Mouse (Mus musculus) neural tube, embryonic 11.5 days (tissue): Measurements from ENCODE around the gene Rin1. TPM values are rescaled to one million over a fixed set of nuclear protein-coding genes. Genes with fewer than 3 reads are reported as not detected.
A peak's percentile ranks its signal among the peaks of the same experiment; 100 is the strongest.

Source experiments
- ATAC-seq: fragments of 200-750 bp; cut with Nextera tagmentation; 2 replicates; pipeline ENCODE4 v1.8.0; 2017; ENCODE audit warnings: moderate number of reproducible peaks, mild to moderate bottlenecking, moderate TSS enrichment, moderate library complexity; ENCODE audit not compliant: insufficient read depth, low FRiP score, low TSS enrichment
- DNase-seq: peaks from one replicate; pipeline ENCODE4 v3.0.0-alpha.2; 2015; ENCODE audit warnings: low spot score
- H3K27ac ChIP-seq: fragments of 300-500 bp; sonication (generic); 2 replicates; pipeline ENCODE4 v1.5.1; 2014; ENCODE audit warnings: low read depth, mild to moderate bottlenecking, low read length
- H3K27me3 ChIP-seq: fragments of 300-500 bp; sonication (generic); 2 replicates; pipeline ENCODE4 v1.6.1; 2014; ENCODE audit warnings: mild to moderate bottlenecking, low read length, mixed read lengths; ENCODE audit not compliant: control insufficient read depth, insufficient read depth
- H3K36me3 ChIP-seq: fragments of 300-500 bp; sonication (generic); 2 replicates; pipeline ENCODE4 v1.6.1; 2014; ENCODE audit warnings: mild to moderate bottlenecking, low read length, moderate library complexity, mixed read lengths; ENCODE audit not compliant: control insufficient read depth, insufficient read depth
- H3K4me1 ChIP-seq: fragments of 300-500 bp; sonication (generic); 2 replicates; pipeline ENCODE4 v1.6.1; 2014; ENCODE audit warnings: low read length, mixed read lengths; ENCODE audit not compliant: control insufficient read depth, insufficient read depth
- H3K4me2 ChIP-seq: fragments of 300-500 bp; sonication (generic); 2 replicates; pipeline ENCODE4 v1.6.1; 2014; ENCODE audit warnings: low read depth, mild to moderate bottlenecking, moderate library complexity
- H3K4me3 ChIP-seq: fragments of 300-500 bp; sonication (generic); 2 replicates; pipeline ENCODE4 v1.5.1; 2014; ENCODE audit warnings: low read depth, low read length
- H3K9ac ChIP-seq: fragments of 300-500 bp; sonication (generic); 2 replicates; pipeline ENCODE4 v1.6.1; 2014; ENCODE audit warnings: mild to moderate bottlenecking, low read length
- H3K9me3 ChIP-seq: fragments of 300-500 bp; sonication (generic); 2 replicates; pipeline ENCODE4 v1.6.1; 2016; ENCODE audit warnings: low read length; ENCODE audit not compliant: control insufficient read depth
- WGBS: fragments of 180-500 bp; shearing (Covaris S2); extraction: QIAGEN DNeasy Blood & Tissue Kit; methylation state at CpG from one replicate; pipeline ENCODE4 v1.1.7; 2014; 5-methylcytosine and 5-hydroxymethylcytosine counted together
- polyA plus RNA-seq: library from polyadenylated mRNA; unstranded; fragments of >200 nt; fragmentation: Nextera tagmentation; extraction: Ambion mirVana; gene quantifications from 2 replicates; pipeline ENCODE4 v1.2.1, GENCODE M21; 2014

The Rin1 gene
- polyA plus RNA-seq, 1 experiment from 2014 or later, result 1.1 TPM

DNA sequence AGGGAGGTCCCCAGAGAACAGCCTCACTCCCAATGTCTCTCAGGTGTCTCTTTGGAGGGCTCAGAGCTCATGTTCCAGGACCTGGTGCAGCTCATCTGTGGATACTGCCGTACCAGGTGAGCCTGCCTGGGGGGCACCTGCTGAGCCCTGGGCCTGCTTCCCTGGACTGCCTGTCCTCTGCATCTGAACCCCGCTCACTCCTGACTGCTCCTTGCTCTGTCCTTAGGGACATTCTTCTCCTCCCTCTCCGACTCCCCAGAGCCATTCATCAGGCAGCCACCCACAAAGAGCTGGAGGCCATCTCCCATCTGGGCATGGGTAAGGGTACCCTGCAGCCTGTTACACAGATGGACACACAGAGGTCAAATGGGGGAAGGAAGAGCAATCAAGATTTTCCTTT, 1.2 kb downstream of the Rin1 start:
- WGBS, result 29% methylated on average over 3 of the region's 3 CpGs
- Histone ChIP-seq H3K4me3 (no peak overlapping the region), H3K36me3 (peaks cover 2% of the 10 kb centered on the region; the same call in 1 of the 2 replicates), H3K27ac (no peak overlapping the region), H3K9me3 (no peaks in the 10 kb centered on the region), H3K27me3 (peaks cover 34% of the 10 kb centered on the region), H3K4me1 (no peaks in the 10 kb centered on the region), H3K9ac (peak overlapping the region; percentile 23), H3K4me2 (no peak overlapping the region)
- ATAC-seq, result no peak
- DNase-seq, result no peak

GRCm38 (mm10) chr19:5052166-5052822, 2.0 kb downstream of the Rin1 start:
- Histone ChIP-seq H3K36me3 (peaks cover 2% of the 10 kb centered on the region; the same call in 1 of the 2 replicates), H3K27me3 (peaks cover 34% of the 10 kb centered on the region), H3K4me1 (no peaks in the 10 kb centered on the region), H3K27ac (no peak overlapping the region), H3K4me3 (no peak overlapping the region), H3K9ac (no peak overlapping the region), H3K9me3 (no peaks in the 10 kb centered on the region), H3K4me2 (no peak overlapping the region)
- no peak for DNase-seq
- no peak for ATAC-seq
- WGBS, result 23% methylated on average over 25 of the region's 25 CpGs

DNA sequence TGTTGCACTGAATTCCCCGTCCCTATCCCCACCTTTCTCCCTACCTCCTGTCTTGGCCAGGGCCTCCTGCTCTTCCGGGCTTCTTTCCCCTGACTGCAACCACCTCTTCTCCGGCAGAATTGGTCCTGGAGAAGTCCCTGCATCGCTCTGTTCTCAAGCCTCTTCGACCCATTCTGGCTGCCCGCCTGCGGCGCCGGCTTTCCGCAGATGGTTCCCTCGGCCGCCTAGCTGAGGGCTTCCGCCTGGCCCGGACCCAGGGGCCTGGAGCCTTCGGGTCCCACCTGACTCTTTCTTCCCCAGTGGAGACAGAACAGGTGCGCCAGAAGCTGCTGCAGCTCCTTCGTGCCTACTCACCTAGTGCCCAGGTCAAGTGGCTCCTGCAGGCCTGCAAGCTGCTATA, 2.6 kb downstream of the Rin1 start:
- H3K4me2 ChIP-seq, result no peak overlapping the region
- ATAC-seq, result no peak
- no peak for DNase-seq
- H3K4me3 ChIP-seq, result no peak overlapping the region
- no peaks in the 10 kb centered on the region for H3K9me3 ChIP-seq
- no peak overlapping the region for H3K27ac ChIP-seq
- peaks cover 2% of the 10 kb centered on the region; the same call in 1 of the 2 replicates for H3K36me3 ChIP-seq
- H3K27me3 ChIP-seq, result peaks cover 34% of the 10 kb centered on the region
- no peak overlapping the region for H3K9ac ChIP-seq
- WGBS, result 63% methylated on average over 17 of the region's 17 CpGs
- no peaks in the 10 kb centered on the region for H3K4me1 ChIP-seq

GRCm38 (mm10) chr19:5053909-5054308, 3.6 kb downstream of the Rin1 start:
- H3K36me3 ChIP-seq, result no peaks in the 10 kb centered on the region
- H3K9me3 ChIP-seq, result no peaks in the 10 kb centered on the region
- 0 out of 2 replicates have a peak, but pooled peaks cover 7% of the 10 kb centered on the region for H3K4me1 ChIP-seq
- H3K4me2 ChIP-seq, result no peak overlapping the region
- peaks cover 34% of the 10 kb centered on the region for H3K27me3 ChIP-seq
- peak; percentile 74 for DNase-seq
- H3K27ac ChIP-seq, result no peak overlapping the region
- H3K4me3 ChIP-seq, result no peak overlapping the region
- no peak overlapping the region for H3K9ac ChIP-seq
- no peak for ATAC-seq
- 23% methylated on average over 9 of the region's 9 CpGs for WGBS

- Histone ChIP-seq H3K9ac (no peak overlapping the region), H3K4me2 (no peak overlapping the region), H3K27me3 (peaks cover 26% of the 10 kb centered on the region), H3K4me1 (0 out of 2 replicates have a peak, but pooled peaks cover 12% of the 10 kb centered on the region), H3K27ac (no peak overlapping the region), H3K9me3 (no peaks in the 10 kb centered on the region), H3K36me3 (no peaks in the 10 kb centered on the region), H3K4me3 (no peak overlapping the region)
- ATAC-seq, result peak; percentile 42; the same call in 1 of the 2 replicates
- DNase-seq, result peak; percentile 77
- WGBS, result 8% methylated on average over 6 of the region's 6 CpGs
Measured at GRCm38 (mm10) chr19:5056251-5056650, 6.0 kb downstream of the Rin1 start.

GRCm38 (mm10) chr19:5057876-5058775, 7.8 kb downstream of the Rin1 start:
- Histone ChIP-seq H3K27me3 (peaks cover 7% of the 10 kb centered on the region), H3K9me3 (no peaks in the 10 kb centered on the region), H3K4me1 (0 out of 2 replicates have a peak, but pooled peaks cover 12% of the 10 kb centered on the region), H3K4me2 (no peak overlapping the region), H3K27ac (no peak overlapping the region), H3K4me3 (no peak overlapping the region), H3K9ac (0 out of 2 replicates have a peak overlapping the region, but pooled peaks have one; percentile 20), H3K36me3 (no peaks in the 10 kb centered on the region)
- whole genome bisulfite sequencing, result 21% methylated on average over 16 of the region's 16 CpGs
- ATAC-seq, result no peak
- peak; percentile 7 for DNase-seq

GRCm38 (mm10) chr19:5058801-5059771, 8.8 kb downstream of the Rin1 start:
- Histone ChIP-seq H3K9me3 (no peaks in the 10 kb centered on the region), H3K4me1 (0 out of 2 replicates have a peak, but pooled peaks cover 12% of the 10 kb centered on the region), H3K4me2 (no peak overlapping the region), H3K9ac (peak overlapping the region; percentile 20; the same call in 1 of the 2 replicates), H3K36me3 (no peaks in the 10 kb centered on the region), H3K4me3 (no peak overlapping the region), H3K27ac (no peak overlapping the region), H3K27me3 (no peaks in the 10 kb centered on the region; the same call in 1 of the 2 replicates)
- DNase-seq (no peak), ATAC-seq (no peak)
- 17% methylated on average over 10 of the region's 10 CpGs for WGBS
